ENCODE assay signal across 12 mouse cellular contexts in genomic region chr17:73142445-73142844, GRCm38 (mm10). TPM values are rescaled to one million over a fixed set of nuclear protein-coding genes. Genes with fewer than 3 reads are reported as not detected.
DNase-seq lines count a peak whose midpoint lies in the region; ATAC-seq and TF ChIP-seq lines count a peak whose summit lies in the region.
"Had no signal": no experiment of that assay in that cellular context is flagged by ENCODE, and none has a peak within 500 bp of the region (broad histone marks: within the 10 kb centered on the region; RNA-seq: fewer than 3 reads in every experiment).

No protein-coding gene starts in this region.

- WGBS in liver, postnatal 0 days (ENCODE audit: insufficient replicate concordance), result 10% methylated on average over 2 of the region's 2 CpGs
- WGBS in midbrain, embryonic 16.5 days, result 87% methylated on average over 2 of the region's 2 CpGs
- 62% methylated on average over 2 of the region's 2 CpGs for WGBS in limb, embryonic 10.5 days

- no peaks in the 10 kb centered on the region for H3K9me3 ChIP-seq in CH12.LX (replicated peaks; ENCODE audit: low read length)
- H3K9me3 ChIP-seq in liver, postnatal 0 days (ENCODE audit: low read length), result no peaks in the 10 kb centered on the region
- no peaks in the 10 kb centered on the region for H3K9me3 ChIP-seq in midbrain, embryonic 16.5 days (replicated peaks; ENCODE audit: control insufficient read depth, low read length, poor library complexity, severe bottlenecking)
- H3K9me3 ChIP-seq in limb, embryonic 10.5 days (replicated peaks), result no peaks in the 10 kb centered on the region
- H3K9me3 ChIP-seq: heart, embryonic 15.5 days had no signal

- no peaks in the 10 kb centered on the region for H3K79me2 ChIP-seq in CH12.LX (replicated peaks; ENCODE audit: control insufficient read depth, extremely low read depth, insufficient read depth, poor library complexity, severe bottlenecking)

- H3K9ac ChIP-seq in CH12.LX (ENCODE audit: insufficient read depth, low read depth), result no peak overlapping the region
- no peak overlapping the region for H3K9ac ChIP-seq in liver, postnatal 0 days (replicated peaks)
- H3K9ac ChIP-seq in midbrain, embryonic 16.5 days (ENCODE audit: low read depth, low read length), result no peak overlapping the region
- H3K9ac ChIP-seq: heart, embryonic 15.5 days; limb, embryonic 12.5 days had no signal

- peaks cover 0 to 36% of the 10 kb centered on the region in 2 experiments; a peak in 2 of 4 replicates for H3K4me1 ChIP-seq in CH12.LX (ENCODE audit: control insufficient read depth in 1 of 2, insufficient read depth in 2 of 2)
- H3K4me1 ChIP-seq in liver, postnatal 0 days (ENCODE audit: insufficient read depth), result peaks cover 5% of the 10 kb centered on the region; the same call in 1 of the 2 replicates
- H3K4me1 ChIP-seq in midbrain, embryonic 16.5 days (ENCODE audit: control insufficient read depth, insufficient read depth, low read length), result no peaks in the 10 kb centered on the region
- H3K4me1 ChIP-seq in limb, embryonic 10.5 days, result no peaks in the 10 kb centered on the region
- H3K4me1 ChIP-seq: limb, embryonic 12.5 days had no signal

- dilution Hi-C loops in CH12.LX (cut with MboI; ENCODE audit: extremely low pct_ligation_motif_present, extremely low pct_unique_long_range_greater_than_20kb, low sequenced_read_pairs), result no loop called here

- TF ChIP-seq CTCF in CH12.LX (conservative IDR thresholded peaks at IDR 0.05 in 1 of 2, IDR thresholded peaks at IDR 0.05 in 1 of 2; ENCODE audit: low read depth in 2 of 2, low read length in 2 of 2), result no peak
- TF ChIP-seq CTCF in liver, postnatal 0 days (IDR thresholded peaks at IDR 0.05; ENCODE audit: low read depth), result no peak

- no peak for TF ChIP-seq EP300 in CH12.LX (IDR thresholded peaks at IDR 0.05; ENCODE audit: low read length)
- peak; percentile 90 for TF ChIP-seq EP300 in liver, postnatal 0 days (IDR thresholded peaks at IDR 0.05; ENCODE audit: low read depth)

- TF ChIP-seq RAD21 in CH12.LX (IDR thresholded peaks at IDR 0.05; ENCODE audit: low read depth, low read length), result no peak

- DNase-seq in CD4-positive helper T cell, adult 2 months (ENCODE audit: low read depth, low spot score), result peak; percentile 67
- peak; percentile 54 for DNase-seq in CH12.LX (ENCODE audit: extremely low read depth)
- DNase-seq in liver, postnatal 0 days, result peak; percentile 14
- DNase-seq in limb, embryonic 10.5 days (ENCODE audit: low spot score), result no peak
- DNase-seq in spleen, postnatal 4 days (ENCODE audit: low spot score in 2 of 2), result no peak
- DNase-seq: cerebellum, postnatal 36 days; right cerebral cortex, postnatal 25 days had no signal

- TF ChIP-seq POLR2A in CH12.LX (IDR thresholded peaks at IDR 0.05; ENCODE audit: low read depth, low read length), result no peak

- H3K4me2 ChIP-seq in CH12.LX (ENCODE audit: insufficient read depth, low read depth, poor library complexity, severe bottlenecking), result no peak overlapping the region
- no peak overlapping the region for H3K4me2 ChIP-seq in liver, postnatal 0 days (ENCODE audit: low read depth, low read length)
- H3K4me2 ChIP-seq in midbrain, embryonic 16.5 days (ENCODE audit: low read length), result no peak overlapping the region
- H3K4me2 ChIP-seq: heart, embryonic 15.5 days; limb, embryonic 12.5 days; midbrain, embryonic 11.5 days had no signal

- H3K27ac ChIP-seq in CH12.LX (ENCODE audit: insufficient read depth, low read depth), result no peak overlapping the region
- no peak overlapping the region for H3K27ac ChIP-seq in liver, postnatal 0 days (ENCODE audit: low read depth)
- no peak overlapping the region for H3K27ac ChIP-seq in midbrain, embryonic 16.5 days (ENCODE audit: low read length)
- no peak overlapping the region for H3K27ac ChIP-seq in limb, embryonic 10.5 days
- H3K27ac ChIP-seq: heart, embryonic 15.5 days; limb, embryonic 12.5 days had no signal

- no peak overlapping the region for H3K4me3 ChIP-seq in CH12.LX (replicated peaks in 1 of 3; ENCODE audit: low read depth in 2 of 3, low read length in 2 of 3, poor library complexity in 1 of 3)
- no peak overlapping the region for H3K4me3 ChIP-seq in liver, postnatal 0 days (ENCODE audit: low read depth, low read length)
- H3K4me3 ChIP-seq in midbrain, embryonic 16.5 days (ENCODE audit: low read depth, low read length), result no peak overlapping the region
- no peak overlapping the region for H3K4me3 ChIP-seq in limb, embryonic 10.5 days
- H3K4me3 ChIP-seq: heart, embryonic 15.5 days; limb, embryonic 12.5 days had no signal

- ATAC-seq in inflammation-experienced regulatory T-cells, adult 6 months, result peak; percentile 55
- ATAC-seq in liver, postnatal 0 days, result peak; percentile 76
- no peak for ATAC-seq in midbrain, embryonic 16.5 days

- H3K36me3 ChIP-seq in CH12.LX (replicated peaks in 1 of 2; ENCODE audit: control insufficient read depth in 1 of 2, insufficient read depth in 1 of 2, low read length in 1 of 2), result no peaks in the 10 kb centered on the region
- no peaks in the 10 kb centered on the region for H3K36me3 ChIP-seq in liver, postnatal 0 days (replicated peaks; ENCODE audit: insufficient read depth, low read length)
- H3K36me3 ChIP-seq in midbrain, embryonic 16.5 days (ENCODE audit: control insufficient read depth, insufficient read depth, low read length), result no peaks in the 10 kb centered on the region
- no peaks in the 10 kb centered on the region for H3K36me3 ChIP-seq in limb, embryonic 10.5 days
- H3K36me3 ChIP-seq: heart, embryonic 15.5 days; limb, embryonic 12.5 days had no signal

- no peaks in the 10 kb centered on the region for H3K27me3 ChIP-seq in CH12.LX (replicated peaks)
- H3K27me3 ChIP-seq in liver, postnatal 0 days (ENCODE audit: insufficient read depth, low read length), result no peaks in the 10 kb centered on the region
- no peaks in the 10 kb centered on the region for H3K27me3 ChIP-seq in midbrain, embryonic 16.5 days (ENCODE audit: control insufficient read depth, insufficient read depth, low read depth, low read length)
- no peaks in the 10 kb centered on the region for H3K27me3 ChIP-seq in limb, embryonic 10.5 days (ENCODE audit: low read depth, poor library complexity, severe bottlenecking)
- H3K27me3 ChIP-seq: heart, embryonic 15.5 days; limb, embryonic 12.5 days had no signal

- in situ Hi-C loops in CH12.LX (cut with MboI; ENCODE audit: low pct_ligation_motif_present, low pct_unique_long_range_greater_than_20kb, low sequenced_read_pairs), result no loop called here

TF ChIP-seq in CH12.LX, 34 proteins besides CTCF, POLR2A, EP300 and RAD21:
- TF ChIP-seq IRF4 (IDR thresholded peaks at IDR 0.05; ENCODE audit: low read depth, low read length) (no peak), ZC3H11A (IDR thresholded peaks at IDR 0.05; ENCODE audit: low read depth, low read length) (no peak), ETS1 (conservative IDR thresholded peaks at IDR 0.05; ENCODE audit: low read depth, low read length) (no peak), CHD1 (IDR thresholded peaks at IDR 0.05; ENCODE audit: low read depth, low read length) (no peak), GABPA (IDR thresholded peaks at IDR 0.05; ENCODE audit: insufficient replicate concordance, low read depth, low read length) (no peak), BHLHE40 (IDR thresholded peaks at IDR 0.05; ENCODE audit: low read depth, low read length) (no peak), ELF1 (IDR thresholded peaks at IDR 0.05; ENCODE audit: low read depth, low read length) (no peak), USF1 (IDR thresholded peaks at IDR 0.05; ENCODE audit: low read depth, low read length) (no peak), MYC (IDR thresholded peaks at IDR 0.05; ENCODE audit: low read depth, low read length) (no peak), MEF2A (IDR thresholded peaks at IDR 0.05; ENCODE audit: borderline replicate concordance, low read depth, low read length) (no peak), TBP (conservative IDR thresholded peaks at IDR 0.05; ENCODE audit: low read depth, low read length) (no peak), E2F4 (IDR thresholded peaks at IDR 0.05; ENCODE audit: insufficient replicate concordance, low read depth, low read length) (no peak), ZKSCAN1 (IDR thresholded peaks at IDR 0.05; ENCODE audit: borderline replicate concordance, low read depth, low read length) (no peak), POLR2AphosphoS2 (IDR thresholded peaks at IDR 0.05; ENCODE audit: low read depth, low read length) (no peak), UBTF (IDR thresholded peaks at IDR 0.05; ENCODE audit: low read depth, low read length) (no peak), NRF1 (IDR thresholded peaks at IDR 0.05; ENCODE audit: low read depth, low read length) (no peak), MXI1 (IDR thresholded peaks at IDR 0.05; ENCODE audit: low read depth, low read length) (no peak), PAX5 (IDR thresholded peaks at IDR 0.05; ENCODE audit: low read length) (no peak), USF2 (conservative IDR thresholded peaks at IDR 0.05; ENCODE audit: low read depth, low read length) (no peak), MAZ (IDR thresholded peaks at IDR 0.05; ENCODE audit: low read depth, low read length) (no peak)

RNA-seq across cellular contexts. Expression of gene Lclat1, which starts 34.7 kb away (rescaled TPM):
- total RNA-seq in CH12.LX (2012; rRNA removed), result 6.2 and 7.0 TPM in 2 replicates
- 5.1 and 6.3 TPM in 2 replicates for total RNA-seq in CH12.LX (2014; rRNA removed)
- 7.7 and 9.6 TPM in 2 replicates for polyA plus RNA-seq in CH12.LX (2012; ENCODE audit: insufficient read length, low read depth)
- polyA plus RNA-seq in inflammation-experienced regulatory T-cells, adult 6 months (2017; shearing (Covaris generic)), result 10 to 100 TPM; 53.4 to 55.6 (median 53.7) TPM
- 2.2 and 2.5 TPM in 2 replicates for polyA plus RNA-seq in liver, postnatal 0 days (2015; fragmentation: Nextera tagmentation; extraction: Ambion mirVana)
- 12.3 and 14.5 TPM in 2 replicates for polyA plus RNA-seq in midbrain, embryonic 16.5 days (2015; fragmentation: Nextera tagmentation; extraction: Ambion mirVana)
- 12.1 and 12.4 TPM in 2 replicates for polyA plus RNA-seq in limb, embryonic 10.5 days (2016; fragmentation: Nextera tagmentation; extraction: Ambion mirVana)

Comparison
In these comparisons a context has a peak if more than half of its experiments do, and no peak if none do; other contexts are left out.
1. DNase-seq: peak in CD4-positive helper T cell, adult 2 months (single experiment), CH12.LX (single experiment) and liver, postnatal 0 days (single experiment); none in limb, embryonic 10.5 days (single experiment) and spleen, postnatal 4 days (0 of 2).